Comparison of ENCODE assay signal across 18 mouse cellular contexts in genomic region chr1:57573829-57574228, GRCm38 (mm10).
DNase-seq lines count a peak whose midpoint lies in the region; ATAC-seq and TF ChIP-seq lines count a peak whose summit lies in the region.
"Had no signal": no experiment of that assay in that cellular context is flagged by ENCODE, and none has a peak within 500 bp of the region (broad histone marks: within the 10 kb centered on the region; RNA-seq: fewer than 3 reads in every experiment).

No protein-coding gene starts in this region.

- DNase-seq in heart, adult 11 months, result no peak
- no peak for DNase-seq in heart, postnatal 36 days
- peak; percentile 29 for DNase-seq in lung, embryonic 14.5 days
- no peak for DNase-seq in lung, postnatal 4 days
- DNase-seq in adrenal gland, postnatal 25 days, result no peak
- DNase-seq: adrenal gland, adult 2 months; adrenal gland, postnatal 36 days; cerebellum, adult 2 months; cerebellum, postnatal 10 days; heart, postnatal 4 days; kidney, adult 9 months had no signal

- no peak for TF ChIP-seq CTCF in lung, embryonic 14.5 days (IDR thresholded peaks at IDR 0.05; ENCODE audit: low read depth)

- H3K4me1 ChIP-seq in heart, embryonic 12.5 days (replicated peaks), result peaks cover 30% of the 10 kb centered on the region
- H3K4me1 ChIP-seq in heart, embryonic 16.5 days (ENCODE audit: control insufficient read depth, insufficient read depth, low read length), result peaks cover 10% of the 10 kb centered on the region
- H3K4me1 ChIP-seq in lung, embryonic 14.5 days (ENCODE audit: insufficient read depth), result no peaks in the 10 kb centered on the region
- H3K4me1 ChIP-seq: forebrain, embryonic 15.5 days; hindbrain, embryonic 12.5 days had no signal

- H3K4me2 ChIP-seq in heart, embryonic 12.5 days, result peak overlapping the region; percentile 45
- peak overlapping the region; percentile 46 for H3K4me2 ChIP-seq in heart, embryonic 16.5 days (ENCODE audit: low read depth, low read length)
- H3K4me2 ChIP-seq in lung, embryonic 14.5 days, result no peak overlapping the region
- H3K4me2 ChIP-seq: forebrain, embryonic 15.5 days; hindbrain, embryonic 12.5 days had no signal

- no peaks in the 10 kb centered on the region for H3K36me3 ChIP-seq in heart, embryonic 12.5 days
- H3K36me3 ChIP-seq in heart, embryonic 16.5 days (ENCODE audit: control insufficient read depth, insufficient read depth), result no peaks in the 10 kb centered on the region
- H3K36me3 ChIP-seq in lung, embryonic 14.5 days (ENCODE audit: insufficient read depth), result no peaks in the 10 kb centered on the region
- H3K36me3 ChIP-seq: forebrain, embryonic 15.5 days; hindbrain, embryonic 12.5 days had no signal

- H3K4me3 ChIP-seq in heart, embryonic 12.5 days, result no peak overlapping the region
- H3K4me3 ChIP-seq in heart, embryonic 16.5 days (ENCODE audit: low read length), result no peak overlapping the region
- no peak overlapping the region for H3K4me3 ChIP-seq in lung, embryonic 14.5 days (ENCODE audit: low read depth, low read length)
- H3K4me3 ChIP-seq: forebrain, embryonic 15.5 days; hindbrain, embryonic 12.5 days had no signal

- H3K27ac ChIP-seq in heart, embryonic 12.5 days (ENCODE audit: poor library complexity, severe bottlenecking), result peak overlapping the region; percentile 61
- H3K27ac ChIP-seq in heart, embryonic 16.5 days (ENCODE audit: low read length), result peak overlapping the region; percentile 48
- no peak overlapping the region for H3K27ac ChIP-seq in lung, embryonic 14.5 days (ENCODE audit: low read depth)
- H3K27ac ChIP-seq: forebrain, embryonic 15.5 days; hindbrain, embryonic 12.5 days had no signal

- ATAC-seq in heart, embryonic 12.5 days (ENCODE audit: insufficient number of reproducible peaks, low FRiP score), result no peak
- ATAC-seq in heart, embryonic 16.5 days (replicated peaks; ENCODE audit: extremely low read depth, insufficient read depth, low FRiP score), result no peak
- peak; percentile 52; the same call in 1 of the 2 replicates for ATAC-seq in lung, embryonic 14.5 days (ENCODE audit: insufficient read depth)
- ATAC-seq: forebrain, embryonic 15.5 days; hindbrain, embryonic 16.5 days; inflammation-experienced regulatory T-cells, adult 6 months; intestine, postnatal 0 days had no signal

- intact Hi-C loops in heart, postnatal 36 days (cut with DNase I), result no loop called here

- H3K9ac ChIP-seq in heart, embryonic 12.5 days, result 0 out of 2 replicates have a peak overlapping the region, but pooled peaks have one; percentile 1
- no peak overlapping the region; the same call in 1 of the 2 replicates for H3K9ac ChIP-seq in heart, embryonic 16.5 days (ENCODE audit: low read length)
- H3K9ac ChIP-seq in lung, embryonic 14.5 days, result no peak overlapping the region
- H3K9ac ChIP-seq: forebrain, embryonic 15.5 days; hindbrain, embryonic 12.5 days had no signal

- H3K9me3 ChIP-seq in heart, embryonic 12.5 days (replicated peaks), result 0 out of 2 replicates have a peak, but pooled peaks cover 6% of the 10 kb centered on the region
- peaks cover under 1% of the 10 kb centered on the region; the same call in 1 of the 2 replicates for H3K9me3 ChIP-seq in heart, embryonic 16.5 days (replicated peaks; ENCODE audit: control insufficient read depth, low read length)
- peaks cover 1% of the 10 kb centered on the region; the same call in 1 of the 2 replicates for H3K9me3 ChIP-seq in lung, embryonic 14.5 days (ENCODE audit: low read depth, low read length)
- H3K9me3 ChIP-seq: forebrain, embryonic 15.5 days had no signal

- no peaks in the 10 kb centered on the region for H3K27me3 ChIP-seq in heart, embryonic 12.5 days (replicated peaks)
- no peaks in the 10 kb centered on the region for H3K27me3 ChIP-seq in heart, embryonic 16.5 days (ENCODE audit: control insufficient read depth, insufficient read depth, low read length)
- H3K27me3 ChIP-seq in lung, embryonic 14.5 days (ENCODE audit: insufficient read depth, low read length), result no peaks in the 10 kb centered on the region
- H3K27me3 ChIP-seq: forebrain, embryonic 15.5 days; hindbrain, embryonic 12.5 days had no signal

- 20% methylated on average over 6 of the region's 6 CpGs for WGBS in heart, embryonic 12.5 days
- WGBS in heart, embryonic 16.5 days, result 33% methylated on average over 6 of the region's 6 CpGs
- 40% methylated on average over 6 of the region's 6 CpGs for WGBS in lung, embryonic 14.5 days
